Mouse (Mus musculus): ENCODE results near the gene Bloc1s5. TPM values are rescaled to one million over a fixed set of nuclear protein-coding genes. Genes with fewer than 3 reads are reported as not detected.
A peak's percentile ranks its signal among the peaks of the same experiment; 100 is the strongest.

The Bloc1s5 gene
- total and polyA plus RNA-seq, 2 experiments from 2014 or later: 8.9 to 18.6 TPM

DNA sequence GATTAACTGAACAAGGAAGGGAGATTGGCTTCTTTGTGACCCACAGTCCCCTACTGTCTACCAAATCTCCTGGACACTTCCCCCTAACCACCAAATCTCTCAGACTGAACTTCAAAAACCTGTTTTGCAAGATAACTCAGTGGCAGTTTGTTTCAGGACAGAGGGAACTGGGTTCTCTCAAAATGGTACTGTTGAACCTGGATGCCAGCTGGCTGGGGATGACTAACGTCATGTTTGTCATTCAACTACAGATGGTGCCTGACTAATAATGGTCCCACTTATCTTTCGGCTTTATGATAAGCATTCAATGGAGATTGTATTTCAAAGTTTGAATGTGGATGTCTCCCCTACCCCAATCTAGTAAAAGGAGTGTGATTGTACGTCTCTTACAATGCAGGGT is 60.2 kb downstream of the Bloc1s5 start:
- Histone ChIP-seq H3K36me3 (ENCODE audit: insufficient read depth, low read length) (no peaks in the 10 kb centered on the region), H3K4me3 (ENCODE audit: low read depth, low read length) (no peak overlapping the region), H3K27ac (ENCODE audit: low read depth, low read length) (no peak overlapping the region), H3K4me1 (ENCODE audit: insufficient read depth, low read length) (no peaks in the 10 kb centered on the region), H3K9ac (replicated peaks; ENCODE audit: low read length, poor library complexity, severe bottlenecking) (no peak overlapping the region), H3K9me3 (ENCODE audit: low read length) (0 out of 2 replicates have a peak, but pooled peaks cover 3% of the 10 kb centered on the region), H3K27me3 (ENCODE audit: insufficient read depth, low read length) (no peaks in the 10 kb centered on the region), H3K4me2 (ENCODE audit: low read depth, low read length, poor library complexity, severe bottlenecking) (no peak overlapping the region)
- 79% methylated on average over 3 of the region's 3 CpGs for WGBS
- ATAC-seq (ENCODE audit: low FRiP score) (no peak), DNase-seq (ENCODE audit: low spot score) (no peak)
- no peak for TF ChIP-seq CTCF (IDR thresholded peaks at IDR 0.05)

DNA sequence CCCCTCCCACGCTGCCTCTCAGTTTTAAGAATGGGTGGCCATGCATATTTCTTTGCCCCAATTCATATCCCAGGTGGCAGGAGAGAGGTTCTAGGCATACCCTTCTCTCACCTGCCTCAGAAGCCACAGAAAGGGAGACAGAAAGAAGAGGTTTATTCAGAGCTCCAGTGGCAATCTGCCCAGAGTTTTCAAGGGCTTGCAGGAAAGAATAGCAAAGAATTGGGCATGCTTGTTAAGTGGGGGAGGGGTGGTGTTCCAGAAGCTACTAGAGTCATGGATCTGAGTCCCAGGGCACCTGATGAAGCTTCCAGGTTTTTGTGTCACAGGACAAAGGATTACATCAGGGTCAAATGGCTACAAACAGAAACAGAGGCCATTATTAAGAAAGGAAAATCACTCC is 61.6 kb downstream of the Bloc1s5 start:
- no peak for TF ChIP-seq CTCF (IDR thresholded peaks at IDR 0.05)

DNA sequence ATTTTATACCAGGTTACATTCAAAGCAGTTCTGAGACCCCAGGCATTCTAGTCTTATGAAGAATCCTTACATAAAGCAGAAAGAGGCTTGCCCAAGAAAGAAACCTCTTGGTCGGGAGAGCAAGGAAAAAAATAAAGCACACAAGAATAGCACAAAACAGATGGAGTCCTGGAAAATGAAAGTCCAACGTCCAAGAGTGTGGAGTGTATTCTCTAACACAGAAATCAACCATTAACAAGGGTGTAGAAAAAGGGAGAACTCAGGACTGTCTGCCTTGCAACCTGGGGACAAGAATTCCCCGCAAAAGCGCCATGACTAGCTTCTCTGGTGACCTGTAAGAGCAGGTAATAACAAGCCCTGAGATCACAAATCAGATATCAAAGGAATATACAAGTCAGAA is 69.7 kb downstream of the Bloc1s5 start:
- Histone ChIP-seq H3K27ac (ENCODE audit: low read depth, low read length) (no peak overlapping the region), H3K27me3 (ENCODE audit: insufficient read depth, low read length) (no peaks in the 10 kb centered on the region), H3K4me2 (ENCODE audit: low read depth, low read length, poor library complexity, severe bottlenecking) (no peak overlapping the region), H3K4me3 (ENCODE audit: low read depth, low read length) (no peak overlapping the region), H3K9me3 (ENCODE audit: low read length) (no peaks in the 10 kb centered on the region), H3K4me1 (ENCODE audit: insufficient read depth, low read length) (no peaks in the 10 kb centered on the region), H3K9ac (replicated peaks; ENCODE audit: low read length, poor library complexity, severe bottlenecking) (no peak overlapping the region), H3K36me3 (ENCODE audit: insufficient read depth, low read length) (no peaks in the 10 kb centered on the region)
- 81% methylated on average over 4 of the region's 4 CpGs for WGBS
- ATAC-seq (ENCODE audit: low FRiP score): no peak
- TF ChIP-seq CTCF (IDR thresholded peaks at IDR 0.05): no peak
- no peak for DNase-seq (ENCODE audit: low spot score)

More for the DNA sequence above, 61.6 kb downstream of the Bloc1s5 start:
- no peak overlapping the region for H3K4me2 ChIP-seq (ENCODE audit: low read depth, low read length, poor library complexity, severe bottlenecking)
- H3K9ac ChIP-seq (replicated peaks; ENCODE audit: low read length, poor library complexity, severe bottlenecking): no peak overlapping the region
- H3K27ac ChIP-seq (ENCODE audit: low read depth, low read length): no peak overlapping the region
- H3K4me1 ChIP-seq (ENCODE audit: insufficient read depth, low read length): no peaks in the 10 kb centered on the region
- H3K27me3 ChIP-seq (ENCODE audit: insufficient read depth, low read length): no peaks in the 10 kb centered on the region
- H3K36me3 ChIP-seq (ENCODE audit: insufficient read depth, low read length): no peaks in the 10 kb centered on the region
- H3K4me3 ChIP-seq (ENCODE audit: low read depth, low read length): no peak overlapping the region
- DNase-seq (ENCODE audit: low spot score) (no peak), ATAC-seq (ENCODE audit: low FRiP score) (no peak)
- 89% methylated on average over 1 of the region's 1 CpGs for WGBS
- no peaks in the 10 kb centered on the region for H3K9me3 ChIP-seq (ENCODE audit: low read length)

DNA sequence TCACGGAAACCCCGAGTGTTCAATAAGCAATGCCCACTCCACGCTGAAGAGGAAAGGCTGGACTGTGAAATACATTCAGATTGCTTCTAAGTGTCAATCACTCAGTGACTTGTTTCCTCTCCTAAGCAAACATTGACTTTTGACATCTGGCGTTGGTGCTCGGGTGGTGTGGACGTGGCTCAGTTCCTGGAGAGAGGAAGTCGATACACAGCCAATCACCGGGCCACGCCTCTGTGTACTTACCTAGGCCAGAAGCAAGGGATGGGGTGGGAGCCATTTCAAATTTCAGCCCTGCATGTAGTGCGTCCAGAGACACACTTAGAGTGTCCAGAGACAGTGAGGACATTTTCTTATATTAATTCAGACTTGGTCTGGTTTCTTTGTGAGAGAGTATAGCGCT is 80.3 kb downstream of the Bloc1s5 start:
- WGBS: 84% methylated on average over 11 of the region's 11 CpGs
- no peaks in the 10 kb centered on the region for H3K27me3 ChIP-seq (ENCODE audit: insufficient read depth, low read length)
- no peak overlapping the region for H3K4me2 ChIP-seq (ENCODE audit: low read depth, low read length, poor library complexity, severe bottlenecking)

DNA sequence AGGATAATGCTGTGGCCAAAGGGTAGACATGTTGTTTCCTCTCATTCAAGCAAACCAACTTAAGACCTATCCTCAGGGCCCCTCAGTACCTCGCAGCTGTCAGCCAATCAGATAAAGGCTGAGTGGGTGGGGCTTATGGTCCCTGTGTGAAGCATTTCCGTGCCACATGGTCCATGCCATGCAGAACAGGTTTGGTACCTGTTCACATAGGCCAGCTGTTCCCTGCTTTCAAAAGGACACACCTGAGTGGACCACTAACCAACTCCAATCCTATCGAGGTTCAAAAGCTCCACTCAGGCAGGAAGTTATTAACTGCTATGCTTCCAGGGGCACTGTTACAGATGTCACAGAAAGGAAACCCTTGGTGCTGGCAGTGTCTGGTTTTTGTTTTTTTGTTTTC is 80.7 kb downstream of the Bloc1s5 start:
- Histone ChIP-seq H3K9ac (replicated peaks; ENCODE audit: low read length, poor library complexity, severe bottlenecking) (no peak overlapping the region), H3K27ac (ENCODE audit: low read depth, low read length) (no peak overlapping the region), H3K4me1 (ENCODE audit: insufficient read depth, low read length) (no peaks in the 10 kb centered on the region), H3K4me2 (ENCODE audit: low read depth, low read length, poor library complexity, severe bottlenecking) (no peak overlapping the region), H3K36me3 (ENCODE audit: insufficient read depth, low read length) (no peaks in the 10 kb centered on the region), H3K27me3 (ENCODE audit: insufficient read depth, low read length) (no peaks in the 10 kb centered on the region), H3K4me3 (ENCODE audit: low read depth, low read length) (no peak overlapping the region), H3K9me3 (ENCODE audit: low read length) (no peaks in the 10 kb centered on the region)
- WGBS: 77% methylated on average over 3 of the region's 3 CpGs
- ATAC-seq (ENCODE audit: low FRiP score) (no peak), DNase-seq (ENCODE audit: low spot score) (no peak)
- no peak for TF ChIP-seq CTCF (IDR thresholded peaks at IDR 0.05)

More for the DNA sequence above, 80.3 kb downstream of the Bloc1s5 start:
- Histone ChIP-seq H3K36me3 (ENCODE audit: insufficient read depth, low read length) (no peaks in the 10 kb centered on the region), H3K4me1 (ENCODE audit: insufficient read depth, low read length) (no peaks in the 10 kb centered on the region), H3K27ac (ENCODE audit: low read depth, low read length) (no peak overlapping the region), H3K9ac (replicated peaks; ENCODE audit: low read length, poor library complexity, severe bottlenecking) (no peak overlapping the region), H3K9me3 (ENCODE audit: low read length) (no peaks in the 10 kb centered on the region), H3K4me3 (ENCODE audit: low read depth, low read length) (no peak overlapping the region)
- no peak for TF ChIP-seq CTCF (IDR thresholded peaks at IDR 0.05)
- ATAC-seq (ENCODE audit: low FRiP score) (no peak), DNase-seq (ENCODE audit: low spot score) (no peak)

DNA sequence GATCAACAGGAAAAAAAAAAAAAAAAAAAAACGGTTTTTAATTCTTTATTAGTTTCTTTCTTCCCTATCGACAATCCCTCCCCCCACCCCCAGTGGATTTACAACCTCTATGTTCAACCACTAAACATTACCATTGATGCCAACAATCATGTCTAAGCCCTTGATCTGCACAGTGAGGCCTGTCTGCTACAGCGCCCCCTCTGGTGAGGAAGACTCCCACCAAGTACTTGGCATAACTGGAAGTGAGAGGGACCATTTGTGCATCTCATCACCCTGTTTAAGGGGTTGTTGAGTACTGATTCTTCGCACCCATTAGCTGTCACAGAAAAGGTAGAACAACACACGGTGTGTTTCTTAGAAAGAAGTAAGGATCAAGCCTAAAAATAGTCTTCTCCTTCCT is 86.2 kb downstream of the Bloc1s5 start:
- Histone ChIP-seq H3K4me1 (ENCODE audit: insufficient read depth, low read length) (no peaks in the 10 kb centered on the region), H3K36me3 (ENCODE audit: insufficient read depth, low read length) (no peaks in the 10 kb centered on the region), H3K27ac (ENCODE audit: low read depth, low read length) (no peak overlapping the region), H3K4me2 (ENCODE audit: low read depth, low read length, poor library complexity, severe bottlenecking) (no peak overlapping the region), H3K27me3 (ENCODE audit: insufficient read depth, low read length) (no peaks in the 10 kb centered on the region), H3K4me3 (ENCODE audit: low read depth, low read length) (no peak overlapping the region), H3K9ac (replicated peaks; ENCODE audit: low read length, poor library complexity, severe bottlenecking) (no peak overlapping the region), H3K9me3 (ENCODE audit: low read length) (no peaks in the 10 kb centered on the region)
- ATAC-seq (ENCODE audit: low FRiP score): no peak
- WGBS: 82% methylated on average over 5 of the region's 5 CpGs
- peak; percentile 29; the same call in 1 of the 2 replicates for TF ChIP-seq CTCF (IDR thresholded peaks at IDR 0.05)
- no peak for DNase-seq (ENCODE audit: low spot score)

Measured in midbrain, postnatal 0 days (tissue).